Mouse (Mus musculus) spleen, adult 2 months (tissue): ENCODE measurements around the gene Olfr31.

ENCODE experiments used
- CTCF ChIP-seq: fragments of 200-500 bp; IDR thresholded peaks from 2 replicates; pipeline ENCODE4 v1.5.1; 2011; ENCODE audit warnings: mild to moderate bottlenecking, inconsistent platforms; ENCODE audit not compliant: insufficient read depth, insufficient read length, insufficient replicate concordance; ENCODE audit errors: extremely low read depth
- POLR2A ChIP-seq: fragments of 200-500 bp; IDR thresholded peaks from 2 replicates; pipeline ENCODE4 v1.6.1; 2011; ENCODE audit warnings: low read depth, low read length, inconsistent platforms

GRCm38 (mm10) chr14:14354511-14355359, 32.1 kb downstream of the Olfr31 start:
- no peak for TF ChIP-seq CTCF
- TF ChIP-seq POLR2A: no peak
